Comparison of ENCODE assay signal across 8 mouse cellular contexts in the genomic region with DNA sequence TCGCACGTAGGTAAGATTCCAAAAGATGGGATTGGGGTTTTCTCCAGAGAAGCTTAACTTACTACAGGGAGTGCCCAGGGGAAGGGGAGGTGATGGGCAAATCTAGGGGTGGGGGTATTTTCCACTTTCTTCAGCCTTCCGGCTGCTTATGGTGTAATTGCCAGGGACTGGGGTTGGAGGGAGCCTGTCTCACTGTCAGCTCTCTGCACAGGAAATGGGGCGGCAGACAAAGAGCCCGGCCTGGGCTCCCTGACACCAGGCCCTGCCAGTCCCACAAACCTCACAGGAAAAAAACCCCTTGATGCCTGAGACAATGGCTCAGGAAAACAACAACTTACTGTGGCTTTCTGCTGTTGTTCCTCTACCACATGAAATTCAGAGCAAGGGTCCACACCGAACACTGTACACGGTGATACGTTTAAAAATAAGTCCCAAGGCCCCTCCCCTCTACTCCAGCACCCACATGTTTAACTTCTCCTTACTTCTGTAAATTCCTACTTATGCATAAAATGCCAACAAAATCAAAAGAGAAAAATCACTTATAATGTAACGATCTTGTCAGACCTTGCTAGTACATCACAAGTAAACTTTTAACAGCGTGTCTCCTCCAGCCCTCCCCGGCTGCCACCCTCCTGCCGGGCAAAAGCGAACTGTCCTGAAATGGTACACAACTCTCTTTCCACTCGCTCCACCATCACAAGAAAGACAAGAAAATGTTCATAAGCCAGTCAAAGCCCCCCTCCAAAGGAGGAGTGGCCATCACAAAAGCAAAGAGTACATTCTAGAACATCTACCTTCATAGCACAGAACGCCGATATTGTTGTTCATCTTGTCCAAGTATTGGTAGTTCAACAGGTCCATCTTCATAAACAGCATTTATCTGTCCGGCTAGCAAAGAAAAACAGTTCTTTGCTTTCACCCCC. TPM values are rescaled to one million over a fixed set of nuclear protein-coding genes. Genes with fewer than 3 reads are reported as not detected.
DNase-seq lines count a peak whose midpoint lies in the region; ATAC-seq and TF ChIP-seq lines count a peak whose summit lies in the region.

No protein-coding gene starts in this region.

- H3K9me3 ChIP-seq in MEL (replicated peaks; ENCODE audit: insufficient read depth, low read length): no peaks in the 10 kb centered on the region
- no peaks in the 10 kb centered on the region for H3K9me3 ChIP-seq in heart, embryonic 10.5 days
- no peaks in the 10 kb centered on the region; the same call in 1 of the 2 replicates for H3K9me3 ChIP-seq in kidney, embryonic 14.5 days (ENCODE audit: control insufficient read depth, low read length)

- peak overlapping the region; percentile 60 for H3K27ac ChIP-seq in MEL (ENCODE audit: control insufficient read depth, low read depth, low read length)
- peak overlapping the region; percentile 89 for H3K27ac ChIP-seq in cortical plate, adult 2 months (ENCODE audit: insufficient read depth, low read length)
- H3K27ac ChIP-seq in heart, embryonic 10.5 days: peak overlapping the region; percentile 96
- peak overlapping the region; percentile 92 for H3K27ac ChIP-seq in kidney, embryonic 14.5 days (ENCODE audit: low read depth, low read length)
- H3K27ac ChIP-seq in spleen, adult 2 months (ENCODE audit: insufficient read depth, low read length): peak overlapping the region; percentile 89

- WGBS in heart, embryonic 10.5 days: 8% methylated on average over 17 of the region's 17 CpGs
- 2% methylated on average over 17 of the region's 17 CpGs for WGBS in kidney, embryonic 14.5 days
- under 1% methylated on average over 17 of the region's 17 CpGs for WGBS in spleen, adult 2 months

- peak overlapping the region; percentile 66 for H3K4me2 ChIP-seq in kidney, embryonic 14.5 days (replicated peaks; ENCODE audit: low read depth, low read length)

- H3K4me3 ChIP-seq in MEL (ENCODE audit: control insufficient read depth in 1 of 2, insufficient read depth in 1 of 2, low read depth in 2 of 2, low read length in 2 of 2): peak overlapping the region; percentile 79 to 83
- peak overlapping the region; percentile 47 for H3K4me3 ChIP-seq in cortical plate, adult 2 months (ENCODE audit: insufficient read depth, low read length)
- H3K4me3 ChIP-seq in heart, embryonic 10.5 days: peak overlapping the region; percentile 75
- H3K4me3 ChIP-seq in kidney, embryonic 14.5 days (ENCODE audit: low read length): peak overlapping the region; percentile 56
- H3K4me3 ChIP-seq in spleen, adult 2 months (ENCODE audit: extremely low read depth, insufficient read depth, insufficient read length): peak overlapping the region; percentile 64

- no peak for TF ChIP-seq CTCF in MEL (IDR thresholded peaks at IDR 0.05 in 2 of 3, conservative IDR thresholded peaks at IDR 0.05 in 1 of 3; ENCODE audit: control insufficient read depth in 1 of 3, insufficient read depth in 1 of 3, low read depth in 2 of 3, low read length in 3 of 3, poor library complexity in 1 of 3, severe bottlenecking in 1 of 3)
- TF ChIP-seq CTCF in cortical plate, adult 2 months (IDR thresholded peaks at IDR 0.05; ENCODE audit: extremely low read depth, insufficient read depth, low read length): no peak
- TF ChIP-seq CTCF in spleen, adult 2 months (IDR thresholded peaks at IDR 0.05; ENCODE audit: extremely low read depth, insufficient read depth, insufficient read length, insufficient replicate concordance): no peak

- DNase-seq in MEL (ENCODE audit: low read depth, low spot score): peak; percentile 75
- peak; percentile 81 for DNase-seq in heart, embryonic 10.5 days (ENCODE audit: low spot score)
- DNase-seq in lung, postnatal 14 days: peak; percentile 70
- DNase-seq in spleen, adult 2 months (ENCODE audit: low read depth in 1 of 2, low spot score in 2 of 2): peak in 1 of 2 experiments; percentile 56
- DNase-seq in right cerebral cortex, postnatal 25 days: no peak

- peaks cover 18% of the 10 kb centered on the region for H3K79me2 ChIP-seq in MEL (ENCODE audit: control insufficient read depth, insufficient read depth, low read length, poor library complexity)

- no peak; the same call in 1 of the 2 replicates for TF ChIP-seq RAD21 in MEL (IDR thresholded peaks at IDR 0.05; ENCODE audit: low read depth, low read length)

- TF ChIP-seq POLR2A in MEL (IDR thresholded peaks at IDR 0.05; ENCODE audit: control insufficient read depth in 1 of 2, insufficient read depth in 1 of 2, low read depth in 1 of 2, low read length in 2 of 2, poor library complexity in 1 of 2): peak; percentile 31 to 38; a peak in 1 of 4 replicates
- no peak for TF ChIP-seq POLR2A in cortical plate, adult 2 months (IDR thresholded peaks at IDR 0.05; ENCODE audit: extremely low read depth, insufficient read depth, low read length)
- no peak for TF ChIP-seq POLR2A in spleen, adult 2 months (IDR thresholded peaks at IDR 0.05; ENCODE audit: low read depth, low read length)

- H3K36me3 ChIP-seq in MEL (ENCODE audit: control insufficient read depth in 1 of 2, insufficient read depth in 2 of 2, low read length in 2 of 2): no peaks in the 10 kb centered on the region; a peak in 1 of 4 replicates
- H3K36me3 ChIP-seq in heart, embryonic 10.5 days: peaks cover 9% of the 10 kb centered on the region
- H3K36me3 ChIP-seq in kidney, embryonic 14.5 days (ENCODE audit: control insufficient read depth, insufficient read depth, low read length): no peaks in the 10 kb centered on the region
- no peaks in the 10 kb centered on the region for H3K36me3 ChIP-seq in spleen, adult 2 months (ENCODE audit: control insufficient read depth, insufficient read depth, low read length)

- peaks cover 0 to 3% of the 10 kb centered on the region in 2 experiments for H3K4me1 ChIP-seq in MEL (ENCODE audit: control insufficient read depth in 1 of 2, insufficient read depth in 2 of 2, low read length in 2 of 2)
- H3K4me1 ChIP-seq in cortical plate, adult 2 months (ENCODE audit: control insufficient read depth, insufficient read depth, low read length): peaks cover 6% of the 10 kb centered on the region; the same call in 1 of the 2 replicates
- H3K4me1 ChIP-seq in heart, embryonic 10.5 days: peaks cover 40% of the 10 kb centered on the region
- peaks cover 39% of the 10 kb centered on the region for H3K4me1 ChIP-seq in kidney, embryonic 14.5 days (ENCODE audit: control insufficient read depth, insufficient read depth, low read length)
- H3K4me1 ChIP-seq in spleen, adult 2 months (ENCODE audit: control insufficient read depth, insufficient read depth, insufficient read length): peaks cover 31% of the 10 kb centered on the region; the same call in 1 of the 2 replicates

- no peaks in the 10 kb centered on the region for H3K27me3 ChIP-seq in MEL (ENCODE audit: control insufficient read depth in 1 of 2, insufficient read depth in 2 of 2, low read length in 2 of 2)
- H3K27me3 ChIP-seq in heart, embryonic 10.5 days (ENCODE audit: insufficient read depth, poor library complexity, severe bottlenecking): no peaks in the 10 kb centered on the region
- H3K27me3 ChIP-seq in kidney, embryonic 14.5 days (ENCODE audit: control insufficient read depth, insufficient read depth, low read length): no peaks in the 10 kb centered on the region
- H3K27me3 ChIP-seq in spleen, adult 2 months (ENCODE audit: control insufficient read depth, insufficient read depth, low read length): no peaks in the 10 kb centered on the region

- ATAC-seq in kidney, embryonic 14.5 days (ENCODE audit: low FRiP score, low TSS enrichment): no peak
- ATAC-seq in frontal cortex, adult (ENCODE audit: low TSS enrichment): no peak

- H3K9ac ChIP-seq in MEL (ENCODE audit: control insufficient read depth, low read depth, low read length, poor library complexity, severe bottlenecking): peak overlapping the region; percentile 81
- peak overlapping the region; percentile 93 for H3K9ac ChIP-seq in kidney, embryonic 14.5 days (ENCODE audit: low read depth, low read length)

- peak in 1 of 2 experiments; percentile 35; a peak in 1 of 4 replicates for TF ChIP-seq EP300 in MEL (IDR thresholded peaks at IDR 0.05; ENCODE audit: low read depth in 1 of 2, low read length in 2 of 2)

TF ChIP-seq in MEL, 35 proteins besides CTCF, POLR2A, EP300 and RAD21 (continues in another document):
- TF ChIP-seq NRF1 (IDR thresholded peaks at IDR 0.05; ENCODE audit: insufficient read depth, low read depth, low read length, poor library complexity, severe bottlenecking) (no peak), MYB (IDR thresholded peaks at IDR 0.05; ENCODE audit: low read depth, low read length) (no peak), E2F4 (IDR thresholded peaks at IDR 0.05; ENCODE audit: borderline replicate concordance, low read depth, low read length) (no peak), GABPA (IDR thresholded peaks at IDR 0.05; ENCODE audit: low read depth, low read length) (no peak), POLR2AphosphoS2 (IDR thresholded peaks at IDR 0.05; ENCODE audit: low read length) (no peak), ZNF384 (IDR thresholded peaks at IDR 0.05; ENCODE audit: low read depth, low read length) (0 out of 2 replicates have a peak, but pooled peaks have one; percentile 10), HCFC1 (IDR thresholded peaks at IDR 0.05; ENCODE audit: low read depth, low read length) (0 out of 2 replicates have a peak, but pooled peaks have one; percentile 31), RCOR1 (IDR thresholded peaks at IDR 0.05; ENCODE audit: low read depth, low read length) (no peak), SMC3 (IDR thresholded peaks at IDR 0.05; ENCODE audit: low read depth, low read length) (no peak), CHD1 (IDR thresholded peaks at IDR 0.05; ENCODE audit: low read depth, low read length) (peak; percentile 78; the same call in 1 of the 2 replicates), USF1 (IDR thresholded peaks at IDR 0.05; ENCODE audit: low read depth, low read length) (no peak), JUND (IDR thresholded peaks at IDR 0.05; ENCODE audit: low read depth, low read length) (no peak), SIN3A (IDR thresholded peaks at IDR 0.05; ENCODE audit: low read length) (peak; percentile 73; the same call in 1 of the 2 replicates), USF2 (IDR thresholded peaks at IDR 0.05; ENCODE audit: borderline replicate concordance in 1 of 2, insufficient read depth in 1 of 2, low read depth in 1 of 2, low read length in 2 of 2) (no peak), ZKSCAN1 (IDR thresholded peaks at IDR 0.05; ENCODE audit: low read depth, low read length) (no peak), TBP (IDR thresholded peaks at IDR 0.05; ENCODE audit: low read depth, low read length) (0 out of 2 replicates have a peak, but pooled peaks have one; percentile 16)

RNA-seq across cellular contexts. Expression of gene Vgll4, which starts 49.0 kb away (rescaled TPM):
- total RNA-seq in MEL (2012; rRNA removed): 17.5 and 18.1 TPM in 2 replicates
- polyA plus RNA-seq in MEL (2012; ENCODE audit: insufficient read depth in 1 of 2, insufficient read length in 2 of 2, low read depth in 1 of 2, low replicate concordance in 2 of 2, missing spikeins in 1 of 2): 10 to 100 TPM in 1 of 2 experiments, not detected in 1; 21.5 TPM
- polyA plus RNA-seq in cortical plate, adult 2 months (2012; rRNA removed): 42.8 and 44.8 TPM in 2 replicates
- polyA plus RNA-seq in heart, embryonic 10.5 days (2016; fragmentation: Nextera tagmentation; extraction: Ambion mirVana): 58.5 and 76.8 TPM in 2 replicates
- polyA plus RNA-seq in kidney, embryonic 14.5 days (2014; fragmentation: Nextera tagmentation; extraction: Ambion mirVana): 68.8 and 83.0 TPM in 2 replicates
- polyA plus RNA-seq in spleen, adult 2 months (2012; rRNA removed): 36.1 and 43.6 TPM in 2 replicates

Comparison
In these comparisons a context has a peak if more than half of its experiments do, and no peak if none do; other contexts are left out.
1. POLR2A ChIP-seq: peak in MEL (2 of 2); none in cortical plate, adult 2 months (single experiment) and spleen, adult 2 months (single experiment).
2. Peak in every context shown above with its lines, with median percentiles within 50 percentile points of each other: H3K27ac ChIP-seq and H3K4me3 ChIP-seq.